21 mouse cellular contexts compared by ENCODE assay signal in the genomic region with DNA sequence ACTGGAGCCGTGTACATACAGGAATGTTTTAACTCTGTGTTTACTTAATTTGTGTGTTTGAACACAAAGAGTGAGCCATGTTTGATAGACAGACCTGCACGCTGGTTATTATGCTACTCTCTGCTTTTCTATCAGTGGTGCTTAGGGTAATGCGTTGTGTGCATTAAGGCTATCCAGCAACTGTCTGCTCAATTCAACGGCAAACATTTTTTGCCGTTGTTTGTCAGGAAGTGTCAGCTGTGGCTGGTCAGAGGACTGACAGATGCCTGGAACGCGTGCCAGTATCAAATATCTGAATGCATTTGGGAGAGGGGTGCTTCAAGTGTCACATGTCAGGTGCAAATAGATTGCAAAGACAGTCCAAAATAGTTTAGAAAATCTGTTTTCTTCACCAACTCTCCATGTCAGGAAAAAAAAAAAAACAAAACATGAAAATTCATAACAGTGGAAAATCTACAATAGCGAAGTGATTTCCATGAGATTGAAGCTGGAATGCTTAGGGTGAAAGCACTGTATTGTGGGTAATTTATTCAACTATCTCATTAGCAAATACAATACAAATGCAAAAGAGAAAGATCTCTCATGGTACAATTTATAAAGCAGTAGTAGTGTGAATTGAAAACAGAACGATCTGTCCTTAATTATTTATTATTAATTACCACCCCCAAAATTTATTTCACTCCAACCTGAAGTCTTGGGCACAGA. TPM values are rescaled to one million over a fixed set of nuclear protein-coding genes. Genes with fewer than 3 reads are reported as not detected.
DNase-seq lines count a peak whose midpoint lies in the region; ATAC-seq and TF ChIP-seq lines count a peak whose summit lies in the region.
"Had no signal": no experiment of that assay in that cellular context is flagged by ENCODE, and none has a peak within 500 bp of the region (broad histone marks: within the 10 kb centered on the region; RNA-seq: fewer than 3 reads in every experiment).

No protein-coding gene starts in this region.

- no peak for ATAC-seq in heart, embryonic 15.5 days (replicated peaks; ENCODE audit: insufficient number of reproducible peaks, insufficient read depth, low FRiP score, low read depth)
- no peak for ATAC-seq in megakaryocyte-erythroid progenitor cell, adult 5-6 weeks (replicated peaks; ENCODE audit: low FRiP score, low TSS enrichment, poor library complexity, severe bottlenecking)
- ATAC-seq: liver, embryonic 12.5 days; midbrain, embryonic 16.5 days had no signal

- no peaks in the 10 kb centered on the region for H3K9me3 ChIP-seq in heart, embryonic 15.5 days (replicated peaks)
- H3K9me3 ChIP-seq: heart, embryonic 13.5 days; hindbrain, embryonic 15.5 days; liver, embryonic 12.5 days; neural tube, embryonic 15.5 days had no signal

- H3K27ac ChIP-seq in cerebellum, adult 2 months (ENCODE audit: insufficient read depth, low read length) = no peak overlapping the region
- peak overlapping the region; percentile 32; the same call in 1 of the 2 replicates for H3K27ac ChIP-seq in heart, embryonic 15.5 days
- H3K27ac ChIP-seq: heart, adult 2 months; heart, embryonic 13.5 days; hindbrain, embryonic 15.5 days; left cerebral cortex, adult 2 months; liver, embryonic 12.5 days; neural tube, embryonic 15.5 days had no signal

- peak; percentile 42 to 56 for DNase-seq in cerebellum, postnatal 10 days
- DNase-seq in cerebellum, adult 2 months = no peak
- DNase-seq in heart, postnatal 36 days = no peak
- peak; percentile 15 for DNase-seq in retina, postnatal 1 day
- DNase-seq in retina, embryonic 14.5 days (ENCODE audit: low spot score) = no peak
- DNase-seq: adrenal gland, postnatal 10 days; gastrocnemius, postnatal 36 days; heart, adult 2 months; lung, adult 18-20 months; right cerebral cortex, postnatal 14 days; thymus, postnatal 14 days had no signal

- no peaks in the 10 kb centered on the region for H3K27me3 ChIP-seq in cerebellum, adult 2 months (ENCODE audit: control insufficient read depth, insufficient read depth, low read length)
- no peaks in the 10 kb centered on the region for H3K27me3 ChIP-seq in heart, embryonic 15.5 days
- H3K27me3 ChIP-seq in myocyte (ENCODE audit: control insufficient read depth, insufficient read depth, insufficient read length) = no peaks in the 10 kb centered on the region
- H3K27me3 ChIP-seq: heart, embryonic 13.5 days; hindbrain, embryonic 15.5 days; liver, embryonic 12.5 days; neural tube, embryonic 15.5 days had no signal

- no peak overlapping the region for H3K4me2 ChIP-seq in heart, embryonic 15.5 days
- peak overlapping the region; percentile 8 for H3K4me2 ChIP-seq in myocyte (ENCODE audit: low read depth)
- H3K4me2 ChIP-seq: heart, embryonic 13.5 days; hindbrain, embryonic 15.5 days; liver, embryonic 12.5 days; neural tube, embryonic 15.5 days had no signal

- no peaks in the 10 kb centered on the region for H3K36me3 ChIP-seq in heart, embryonic 15.5 days
- no peaks in the 10 kb centered on the region for H3K36me3 ChIP-seq in myocyte (ENCODE audit: control insufficient read depth, insufficient read depth)
- H3K36me3 ChIP-seq: heart, embryonic 13.5 days; hindbrain, embryonic 15.5 days; liver, embryonic 12.5 days; neural tube, embryonic 15.5 days had no signal

- peaks cover 9% of the 10 kb centered on the region; the same call in 1 of the 2 replicates for H3K4me1 ChIP-seq in cerebellum, adult 2 months (ENCODE audit: control insufficient read depth, insufficient read depth, low read length)
- H3K4me1 ChIP-seq in heart, embryonic 15.5 days (replicated peaks) = peaks cover 18% of the 10 kb centered on the region
- H3K4me1 ChIP-seq: hindbrain, embryonic 15.5 days; liver, embryonic 12.5 days; neural tube, embryonic 15.5 days had no signal

- no peak overlapping the region for H3K9ac ChIP-seq in heart, embryonic 15.5 days
- H3K9ac ChIP-seq: heart, embryonic 13.5 days; hindbrain, embryonic 15.5 days; liver, embryonic 12.5 days; neural tube, embryonic 15.5 days had no signal

- no peak overlapping the region for H3K4me3 ChIP-seq in cerebellum, adult 2 months (replicated peaks; ENCODE audit: insufficient read depth, low read depth, low read length)
- no peak overlapping the region for H3K4me3 ChIP-seq in heart, embryonic 15.5 days
- H3K4me3 ChIP-seq in myocyte = no peak overlapping the region
- H3K4me3 ChIP-seq: heart, adult 2 months; heart, embryonic 13.5 days; hindbrain, embryonic 15.5 days; left cerebral cortex, adult 2 months; liver, embryonic 12.5 days; neural tube, embryonic 15.5 days had no signal

- no peak for TF ChIP-seq POLR2A in cerebellum, adult 2 months (IDR thresholded peaks at IDR 0.05; ENCODE audit: borderline replicate concordance, insufficient read depth, low read length)
- no peak for TF ChIP-seq POLR2A in myocyte (IDR thresholded peaks at IDR 0.05; ENCODE audit: insufficient read length, low read depth)

- intact Hi-C loops in heart, postnatal 36 days (cut with DNase I) = no loop called here

- 58% methylated on average over 9 of the region's 9 CpGs for WGBS in cerebellum, adult 2 months
- WGBS in heart, embryonic 15.5 days = 36% methylated on average over 9 of the region's 9 CpGs

- TF ChIP-seq CTCF in cerebellum, adult 2 months (IDR thresholded peaks at IDR 0.05; ENCODE audit: borderline replicate concordance, insufficient read depth, low read depth, low read length) = no peak

- no peak overlapping the region for H3ac ChIP-seq in myocyte (ENCODE audit: control insufficient read depth, insufficient read length)

- no peaks in the 10 kb centered on the region for H3K79me2 ChIP-seq in myocyte (ENCODE audit: control insufficient read depth, insufficient read depth)

TF ChIP-seq in myocyte, 11 proteins besides CTCF, POLR2A, EP300 and RAD21:
- peak in 1 of 3 experiments; percentile 2 for TF ChIP-seq MYOD1 (IDR thresholded peaks at IDR 0.05; ENCODE audit: control insufficient read depth in 1 of 3, insufficient read length in 2 of 3, low read depth in 2 of 3)
- no peak for TF ChIP-seq REST (IDR thresholded peaks at IDR 0.05; ENCODE audit: insufficient read depth, insufficient read length)

RNA-seq across cellular contexts. Expression of a gene that starts 45.4 kb away (rescaled TPM):
- polyA plus RNA-seq in cerebellum, adult 2 months (2012; rRNA removed) = 1.00 and 1.3 TPM in 2 replicates
- 2.2 and 3.7 TPM in 2 replicates for polyA plus RNA-seq in heart, embryonic 15.5 days (2015; fragmentation: Nextera tagmentation; extraction: Ambion mirVana)
- 10 to 100 TPM in 1 of 2 experiments, 1 to 10 TPM in 1; 6.2 to 10.1 TPM for total RNA-seq in heart, postnatal 36 days (2021)
- 0.36 TPM for polyA plus RNA-seq in myocyte (2012; fragmentation: generic; extraction: Trizol)
- total RNA-seq in megakaryocyte-erythroid progenitor cell, adult 5-6 weeks (2014; fragmentation: Nextera tagmentation) = not detected in 2 replicates
- total RNA-seq in megakaryocyte-erythroid progenitor cell, adult 5-6 weeks (2017) = not detected in 2 replicates
- total RNA-seq: megakaryocyte, adult 5-6 weeks had no signal

Comparison
In these comparisons a context has a peak if more than half of its experiments do, and no peak if none do; other contexts are left out.
1. DNase-seq: peak in cerebellum, postnatal 10 days (2 of 2) and retina, postnatal 1 day (single experiment); none in cerebellum, adult 2 months (0 of 2), heart, postnatal 36 days (0 of 2) and retina, embryonic 14.5 days (single experiment).